Mouse (Mus musculus): ENCODE measurements around the gene Nudt17. TPM values are rescaled to one million over a fixed set of nuclear protein-coding genes. Genes with fewer than 3 reads are reported as not detected.
"Not testable (repeated sequence)": the region's sequence is repeated elsewhere in the genome, so short reads cannot be mapped to it uniquely, and the experiment has no call there.

Nudt17 gene
- polyA plus RNA-seq, 1 experiment from 2014 or later = 12.0 TPM

- Histone ChIP-seq H3K9ac (replicated peaks; ENCODE audit: low read length) (no peak overlapping the region), H3K27ac (replicated peaks; ENCODE audit: low read depth, low read length) (no peak overlapping the region), H3K4me2 (ENCODE audit: low read depth, low read length) (no peak overlapping the region), H3K4me1 (ENCODE audit: control insufficient read depth, insufficient read depth, low read length) (no peaks in the 10 kb centered on the region), H3K9me3 (replicated peaks; ENCODE audit: control insufficient read depth, low read length) (no peaks in the 10 kb centered on the region), H3K27me3 (ENCODE audit: control insufficient read depth, insufficient read depth, low read length) (peaks cover 5% of the 10 kb centered on the region; the same call in 1 of the 2 replicates), H3K4me3 (ENCODE audit: low read depth, low read length) (no peak overlapping the region), H3K36me3 (replicated peaks; ENCODE audit: control insufficient read depth, insufficient read depth, low read depth, low read length) (no peaks in the 10 kb centered on the region)
- WGBS = 84% methylated on average over 11 of the region's 11 CpGs
- no peak for ATAC-seq (replicated peaks; ENCODE audit: insufficient number of reproducible peaks, low FRiP score, low TSS enrichment, low read depth)
- DNase-seq (ENCODE audit: low spot score) = no peak
These were observed 19.5 kb downstream of the Nudt17 start for GRCm38 (mm10) chr3:96688854-96689253.

- not testable (repeated sequence) for H3K4me3 ChIP-seq (ENCODE audit: low read depth, low read length); H3K27ac ChIP-seq (replicated peaks; ENCODE audit: low read depth, low read length); ATAC-seq (replicated peaks; ENCODE audit: insufficient number of reproducible peaks, low FRiP score, low TSS enrichment, low read depth); DNase-seq (ENCODE audit: low spot score); H3K9me3 ChIP-seq (replicated peaks; ENCODE audit: control insufficient read depth, low read length); H3K27me3 ChIP-seq (ENCODE audit: control insufficient read depth, insufficient read depth, low read length); H3K4me2 ChIP-seq (ENCODE audit: low read depth, low read length); H3K4me1 ChIP-seq (ENCODE audit: control insufficient read depth, insufficient read depth, low read length); H3K36me3 ChIP-seq (replicated peaks; ENCODE audit: control insufficient read depth, insufficient read depth, low read depth, low read length); H3K9ac ChIP-seq (replicated peaks; ENCODE audit: low read length)
- 88% methylated on average over 5 of the region's 5 CpGs for WGBS
These were observed 22.3 kb downstream of the Nudt17 start for GRCm38 (mm10) chr3:96686057-96686456.

GRCm38 (mm10) chr3:96684822-96685156, 23.6 kb downstream of the Nudt17 start:
- no peaks in the 10 kb centered on the region for H3K36me3 ChIP-seq (replicated peaks; ENCODE audit: control insufficient read depth, insufficient read depth, low read depth, low read length)
- H3K9ac ChIP-seq (replicated peaks; ENCODE audit: low read length) = peak overlapping the region; percentile 19; the same call in 1 of the 2 replicates
- H3K9me3 ChIP-seq (replicated peaks; ENCODE audit: control insufficient read depth, low read length) = no peaks in the 10 kb centered on the region
- WGBS = 37% methylated on average over 28 of the region's 28 CpGs
- H3K27ac ChIP-seq (replicated peaks; ENCODE audit: low read depth, low read length) = no peak overlapping the region
- peak overlapping the region; percentile 14 for H3K4me3 ChIP-seq (ENCODE audit: low read depth, low read length)
- no peak for DNase-seq (ENCODE audit: low spot score)
- H3K27me3 ChIP-seq (ENCODE audit: control insufficient read depth, insufficient read depth, low read length) = peaks cover 5% of the 10 kb centered on the region; the same call in 1 of the 2 replicates
- peak overlapping the region; percentile 30 for H3K4me2 ChIP-seq (ENCODE audit: low read depth, low read length)
- no peaks in the 10 kb centered on the region for H3K4me1 ChIP-seq (ENCODE audit: control insufficient read depth, insufficient read depth, low read length)
- no peak for ATAC-seq (replicated peaks; ENCODE audit: insufficient number of reproducible peaks, low FRiP score, low TSS enrichment, low read depth)

DNA sequence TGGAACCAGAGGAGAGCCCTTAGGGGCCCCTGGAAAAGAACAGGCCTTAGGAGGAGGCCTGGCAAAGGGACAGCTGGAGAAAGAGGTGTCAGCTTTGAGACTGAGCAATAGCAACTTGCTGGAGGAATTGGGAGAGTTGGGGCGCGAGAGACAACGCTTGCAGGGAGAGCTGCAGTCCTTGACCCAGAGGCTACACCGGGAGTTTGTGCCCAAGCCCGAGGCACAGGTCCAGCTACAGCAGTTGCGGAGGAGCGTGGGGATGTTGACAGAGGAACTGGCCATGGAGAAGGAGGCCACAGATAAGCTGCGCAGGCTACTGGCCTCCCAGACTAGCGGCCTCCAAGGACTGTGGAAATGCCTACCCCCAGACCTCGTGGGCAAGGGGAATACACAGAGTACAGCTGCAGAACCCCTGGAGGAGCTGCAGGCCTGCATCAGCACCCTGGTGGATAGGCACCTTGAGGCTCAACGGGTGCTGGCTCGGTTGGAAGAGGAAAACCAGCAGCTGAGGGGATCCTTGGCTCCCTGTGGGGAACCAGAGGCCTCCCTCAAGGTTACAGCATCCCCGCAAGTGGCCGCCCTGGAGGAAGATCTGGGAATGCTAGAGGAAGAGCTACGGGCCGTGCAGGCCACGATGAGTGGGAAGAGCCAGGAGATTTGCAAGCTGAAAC, 24.1 kb downstream of the Nudt17 start:
- peak overlapping the region; percentile 14; the same call in 1 of the 2 replicates for H3K4me3 ChIP-seq (ENCODE audit: low read depth, low read length)
- no peak overlapping the region for H3K27ac ChIP-seq (replicated peaks; ENCODE audit: low read depth, low read length)

GRCm38 (mm10) chr3:96683496-96683895, 24.9 kb downstream of the Nudt17 start:
- ATAC-seq (replicated peaks; ENCODE audit: insufficient number of reproducible peaks, low FRiP score, low TSS enrichment, low read depth) (no peak), DNase-seq (ENCODE audit: low spot score) (no peak)
- 83% methylated on average over 3 of the region's 3 CpGs for WGBS
- Histone ChIP-seq H3K9ac (replicated peaks; ENCODE audit: low read length) (no peak overlapping the region), H3K27me3 (ENCODE audit: control insufficient read depth, insufficient read depth, low read length) (peaks cover 5% of the 10 kb centered on the region; the same call in 1 of the 2 replicates), H3K4me2 (ENCODE audit: low read depth, low read length) (no peak overlapping the region), H3K27ac (replicated peaks; ENCODE audit: low read depth, low read length) (no peak overlapping the region), H3K4me3 (ENCODE audit: low read depth, low read length) (no peak overlapping the region), H3K9me3 (replicated peaks; ENCODE audit: control insufficient read depth, low read length) (no peaks in the 10 kb centered on the region), H3K4me1 (ENCODE audit: control insufficient read depth, insufficient read depth, low read length) (no peaks in the 10 kb centered on the region), H3K36me3 (replicated peaks; ENCODE audit: control insufficient read depth, insufficient read depth, low read depth, low read length) (no peaks in the 10 kb centered on the region)

More for the DNA sequence above, 24.1 kb downstream of the Nudt17 start:
- Histone ChIP-seq H3K4me1 (ENCODE audit: control insufficient read depth, insufficient read depth, low read length) (no peaks in the 10 kb centered on the region), H3K36me3 (replicated peaks; ENCODE audit: control insufficient read depth, insufficient read depth, low read depth, low read length) (no peaks in the 10 kb centered on the region), H3K9me3 (replicated peaks; ENCODE audit: control insufficient read depth, low read length) (no peaks in the 10 kb centered on the region), H3K9ac (replicated peaks; ENCODE audit: low read length) (no peak overlapping the region), H3K27me3 (ENCODE audit: control insufficient read depth, insufficient read depth, low read length) (peaks cover 5% of the 10 kb centered on the region; the same call in 1 of the 2 replicates), H3K4me2 (ENCODE audit: low read depth, low read length) (peak overlapping the region; percentile 30; the same call in 1 of the 2 replicates)
- no peak for ATAC-seq (replicated peaks; ENCODE audit: insufficient number of reproducible peaks, low FRiP score, low TSS enrichment, low read depth)
- no peak for DNase-seq (ENCODE audit: low spot score)
- WGBS = 52% methylated on average over 17 of the region's 17 CpGs

DNA sequence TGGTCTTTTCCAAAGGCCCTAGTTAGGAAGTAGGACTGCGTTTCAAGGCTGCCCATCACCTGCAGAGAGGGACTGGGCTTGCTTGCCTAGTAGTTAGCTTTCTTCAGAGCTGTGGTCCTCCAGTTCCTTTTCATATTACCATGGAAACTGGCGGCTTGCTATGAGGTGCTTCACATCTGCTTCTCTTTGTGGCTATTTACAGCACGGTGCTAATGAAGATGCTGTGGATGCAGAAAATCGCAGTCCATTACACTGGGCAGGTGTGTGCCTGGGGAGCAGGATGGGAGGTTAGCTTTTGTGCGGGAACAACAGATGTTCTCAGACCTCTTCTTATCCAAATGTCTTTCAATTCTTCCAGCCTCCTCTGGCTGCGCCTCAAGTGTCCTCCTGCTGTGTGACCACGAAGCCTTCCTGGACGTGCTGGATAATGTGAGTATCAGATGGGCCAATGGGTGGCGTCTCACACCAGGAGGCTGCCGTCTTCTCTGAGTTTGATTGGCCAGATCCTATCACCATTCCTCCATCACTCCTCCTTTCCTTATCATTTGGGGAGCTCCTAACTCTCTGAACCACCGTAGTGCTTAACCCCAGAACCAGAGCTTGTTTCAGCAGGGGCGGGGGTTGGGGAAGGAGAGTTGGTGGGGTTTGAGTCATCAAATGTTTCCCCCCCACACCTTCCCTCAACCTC, 27.9 kb downstream of the Nudt17 start:
- Histone ChIP-seq H3K4me2 (ENCODE audit: low read depth, low read length) (no peak overlapping the region), H3K9ac (replicated peaks; ENCODE audit: low read length) (no peak overlapping the region), H3K27me3 (ENCODE audit: control insufficient read depth, insufficient read depth, low read length) (peaks cover 5% of the 10 kb centered on the region; the same call in 1 of the 2 replicates), H3K36me3 (replicated peaks; ENCODE audit: control insufficient read depth, insufficient read depth, low read depth, low read length) (no peaks in the 10 kb centered on the region), H3K4me1 (ENCODE audit: control insufficient read depth, insufficient read depth, low read length) (no peaks in the 10 kb centered on the region), H3K27ac (replicated peaks; ENCODE audit: low read depth, low read length) (no peak overlapping the region), H3K4me3 (ENCODE audit: low read depth, low read length) (no peak overlapping the region), H3K9me3 (replicated peaks; ENCODE audit: control insufficient read depth, low read length) (no peaks in the 10 kb centered on the region)
- no peak for DNase-seq (ENCODE audit: low spot score)
- WGBS = 16% methylated on average over 12 of the region's 12 CpGs
- ATAC-seq (replicated peaks; ENCODE audit: insufficient number of reproducible peaks, low FRiP score, low TSS enrichment, low read depth) = no peak

DNA sequence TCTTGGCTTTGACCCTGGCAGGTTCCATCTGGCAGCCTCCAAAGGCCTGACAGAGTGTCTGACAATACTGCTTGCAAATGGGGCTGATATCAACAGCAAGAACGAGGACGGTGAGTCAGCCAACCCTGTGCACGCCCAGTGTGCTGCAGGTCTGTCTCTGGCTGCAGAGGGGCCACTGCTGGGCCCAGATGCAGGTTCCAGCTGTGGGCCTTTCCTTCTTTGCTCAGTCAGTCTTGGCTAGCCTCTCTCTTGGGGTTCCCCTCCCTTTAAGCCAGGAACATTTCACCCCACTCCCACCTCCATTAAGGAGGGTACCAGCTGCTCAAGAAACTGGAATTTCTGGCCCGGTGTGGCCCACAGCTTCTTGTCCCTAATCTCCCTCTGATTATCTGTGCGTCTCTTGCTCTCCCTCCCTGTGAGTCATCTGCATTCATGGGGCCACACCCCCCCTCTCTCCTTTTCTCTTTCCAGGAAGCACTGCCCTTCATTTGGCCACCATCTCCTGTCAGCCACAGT, 29.1 kb downstream of the Nudt17 start:
- Histone ChIP-seq H3K9ac (replicated peaks; ENCODE audit: low read length) (no peak overlapping the region), H3K36me3 (replicated peaks; ENCODE audit: control insufficient read depth, insufficient read depth, low read depth, low read length) (no peaks in the 10 kb centered on the region), H3K27ac (replicated peaks; ENCODE audit: low read depth, low read length) (no peak overlapping the region), H3K27me3 (ENCODE audit: control insufficient read depth, insufficient read depth, low read length) (peaks cover 4% of the 10 kb centered on the region; the same call in 1 of the 2 replicates), H3K4me2 (ENCODE audit: low read depth, low read length) (no peak overlapping the region), H3K9me3 (replicated peaks; ENCODE audit: control insufficient read depth, low read length) (no peaks in the 10 kb centered on the region), H3K4me1 (ENCODE audit: control insufficient read depth, insufficient read depth, low read length) (no peaks in the 10 kb centered on the region), H3K4me3 (ENCODE audit: low read depth, low read length) (no peak overlapping the region)
- no peak for ATAC-seq (replicated peaks; ENCODE audit: insufficient number of reproducible peaks, low FRiP score, low TSS enrichment, low read depth)
- DNase-seq (ENCODE audit: low spot score) = no peak
- 26% methylated on average over 5 of the region's 5 CpGs for WGBS

DNA sequence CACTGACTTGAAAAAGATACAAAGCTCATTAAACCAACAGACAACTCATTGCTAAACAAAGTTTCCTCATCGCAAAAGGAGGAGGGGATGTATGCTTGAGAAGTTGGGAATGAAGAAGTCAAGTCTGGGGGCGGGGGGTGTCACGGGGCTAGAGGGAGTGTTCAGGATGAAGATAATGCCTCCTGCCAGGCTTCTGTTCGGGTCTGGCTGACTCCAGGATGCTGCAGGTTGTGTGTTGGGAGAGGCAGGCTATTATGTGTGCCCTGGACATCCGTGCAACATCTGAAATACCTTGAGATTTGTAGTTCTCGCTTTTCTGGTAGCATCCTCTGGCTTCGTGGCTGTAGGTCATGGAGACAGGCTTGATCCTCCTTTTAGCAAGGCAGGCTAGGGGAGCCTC, 29.9 kb downstream of the Nudt17 start:
- H3K9me3 ChIP-seq (replicated peaks; ENCODE audit: control insufficient read depth, low read length) = no peaks in the 10 kb centered on the region
- H3K4me3 ChIP-seq (ENCODE audit: low read depth, low read length) = no peak overlapping the region
- H3K4me2 ChIP-seq (ENCODE audit: low read depth, low read length) = no peak overlapping the region
- H3K9ac ChIP-seq (replicated peaks; ENCODE audit: low read length) = no peak overlapping the region
- H3K36me3 ChIP-seq (replicated peaks; ENCODE audit: control insufficient read depth, insufficient read depth, low read depth, low read length) = no peaks in the 10 kb centered on the region
- no peaks in the 10 kb centered on the region; the same call in 1 of the 2 replicates for H3K27me3 ChIP-seq (ENCODE audit: control insufficient read depth, insufficient read depth, low read length)
- WGBS = 66% methylated on average over 7 of the region's 7 CpGs
- H3K27ac ChIP-seq (replicated peaks; ENCODE audit: low read depth, low read length) = no peak overlapping the region
- no peaks in the 10 kb centered on the region for H3K4me1 ChIP-seq (ENCODE audit: control insufficient read depth, insufficient read depth, low read length)
- ATAC-seq (replicated peaks; ENCODE audit: insufficient number of reproducible peaks, low FRiP score, low TSS enrichment, low read depth) (no peak), DNase-seq (ENCODE audit: low spot score) (no peak)

Measured in embryonic facial prominence, embryonic 11.5 days (tissue).